Mouse (Mus musculus) kidney, embryonic 14.5 days (tissue): ENCODE data around the gene 9230104L09Rik. TPM values are rescaled to one million over a fixed set of nuclear protein-coding genes. Genes with fewer than 3 reads are reported as not detected.
A peak's percentile ranks its signal among the peaks of the same experiment; 100 is the strongest.

Experiments used
- ATAC-seq: fragments of 200-750 bp; cut with Nextera tagmentation; 2 replicates; pipeline ENCODE4 v1.8.0; 2017; ENCODE audit warnings: moderate number of reproducible peaks, mild to moderate bottlenecking, moderate TSS enrichment, moderate library complexity; ENCODE audit not compliant: low FRiP score, low TSS enrichment
- H3K27ac ChIP-seq: fragments of 300-500 bp; sonication (generic); 2 replicates; pipeline ENCODE4 v1.5.1; 2014; ENCODE audit warnings: low read depth, mild to moderate bottlenecking, low read length, moderate library complexity, mixed read lengths
- H3K27me3 ChIP-seq: fragments of 300-500 bp; sonication (generic); 2 replicates; pipeline ENCODE4 v1.6.1; 2014; ENCODE audit warnings: mild to moderate bottlenecking, low read length; ENCODE audit not compliant: control insufficient read depth, insufficient read depth
- H3K36me3 ChIP-seq: fragments of 300-500 bp; sonication (generic); 2 replicates; pipeline ENCODE4 v1.6.1; 2014; ENCODE audit warnings: low read length, mixed read lengths; ENCODE audit not compliant: control insufficient read depth, insufficient read depth
- H3K4me1 ChIP-seq: fragments of 300-500 bp; sonication (generic); 2 replicates; pipeline ENCODE4 v1.6.1; 2014; ENCODE audit warnings: low read length, mixed read lengths; ENCODE audit not compliant: control insufficient read depth, insufficient read depth
- H3K4me2 ChIP-seq: fragments of 300-500 bp; sonication (generic); replicated peaks from 2 replicates; pipeline ENCODE4 v1.6.1; 2014; ENCODE audit warnings: low read depth, mild to moderate bottlenecking, low read length
- H3K4me3 ChIP-seq: fragments of 300-500 bp; sonication (generic); 2 replicates; pipeline ENCODE4 v1.5.1; 2014; ENCODE audit warnings: mild to moderate bottlenecking, low read length
- H3K9ac ChIP-seq: fragments of 300-500 bp; sonication (generic); 2 replicates; pipeline ENCODE4 v1.6.1; 2014; ENCODE audit warnings: low read depth, mild to moderate bottlenecking, low read length, moderate library complexity
- H3K9me3 ChIP-seq: fragments of 300-500 bp; sonication (generic); 2 replicates; pipeline ENCODE4 v1.6.1; 2016; ENCODE audit warnings: low read length; ENCODE audit not compliant: control insufficient read depth
- WGBS: fragments of 180-500 bp; shearing (Covaris S2); extraction: QIAGEN DNeasy Blood & Tissue Kit; methylation state at CpG from one replicate; pipeline ENCODE4 v1.1.7; 2014; 5-methylcytosine and 5-hydroxymethylcytosine counted together
- polyA plus RNA-seq: library from polyadenylated mRNA; unstranded; fragments of >200 nt; fragmentation: Nextera tagmentation; extraction: Ambion mirVana; gene quantifications from 2 replicates; pipeline ENCODE4 v1.2.1, GENCODE M21; 2014

The 9230104L09Rik gene
- polyA plus RNA-seq, 1 experiment from 2014 or later, result not detected

DNA sequence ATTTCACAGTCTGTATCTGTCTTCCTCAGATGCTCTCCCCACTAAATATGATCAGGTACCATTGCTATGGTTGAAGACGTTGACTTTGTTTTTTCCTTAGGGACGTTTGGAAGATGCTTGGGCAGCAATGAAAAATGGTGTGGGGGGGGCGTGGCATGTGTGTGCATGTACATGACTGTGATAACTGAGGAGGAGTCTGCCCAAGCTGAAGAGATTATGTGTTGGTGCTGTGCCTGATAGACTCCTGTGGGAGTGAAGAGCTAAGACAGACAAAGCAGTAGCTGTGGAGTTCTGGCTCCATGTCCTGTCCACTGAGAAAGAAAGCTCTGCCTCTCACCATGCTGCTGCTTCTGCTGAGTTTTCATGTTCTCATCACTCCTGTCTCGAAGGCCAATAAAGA, 29.9 kb downstream of the 9230104L09Rik start, which contains the start of gene Cst9:
Gene Cst9, plus strand, starts transcription at position 236 of the 400 bp plus-strand sequence.
- H3K9ac ChIP-seq, result no peak within 1 kb of the TSS
- 78% methylated on average over 4 of the region's 4 CpGs for whole genome bisulfite sequencing
- no peak for ATAC-seq
- H3K27ac ChIP-seq, result no peak within 1 kb of the TSS
- H3K27me3 ChIP-seq, result no peaks in the 10 kb centered on the region
- no peak within 1 kb of the TSS for H3K4me3 ChIP-seq
- H3K36me3 ChIP-seq, result no peaks in the 10 kb centered on the region
- no peaks in the 10 kb centered on the region for H3K9me3 ChIP-seq
- H3K4me2 ChIP-seq, result no peak within 1 kb of the TSS
- no peaks in the 10 kb centered on the region for H3K4me1 ChIP-seq

DNA sequence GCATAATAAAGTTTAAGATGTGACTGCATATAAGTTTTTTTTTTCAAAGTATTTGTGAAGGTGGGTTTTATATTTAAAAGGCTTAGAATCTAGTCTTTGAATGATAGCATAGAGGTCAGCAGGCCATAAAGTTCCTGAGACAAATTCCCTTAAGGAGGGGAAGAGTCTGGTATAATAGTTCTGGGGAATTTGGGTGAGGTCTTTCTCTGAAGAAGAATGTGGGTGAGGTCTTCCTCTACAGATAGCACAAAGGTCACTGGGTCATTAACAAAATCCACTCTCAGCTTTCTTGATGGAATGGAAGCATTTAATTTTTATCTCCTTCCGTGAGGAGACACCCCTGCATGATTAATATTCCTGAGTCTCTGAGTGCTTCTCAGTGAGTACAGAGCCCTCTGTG, 38.9 kb downstream of the 9230104L09Rik start:
- no peaks in the 10 kb centered on the region for H3K36me3 ChIP-seq
- H3K27ac ChIP-seq, result no peak overlapping the region
- no peaks in the 10 kb centered on the region for H3K9me3 ChIP-seq
- no peak for ATAC-seq
- H3K4me2 ChIP-seq, result no peak overlapping the region
- no peak overlapping the region for H3K9ac ChIP-seq
- H3K27me3 ChIP-seq, result no peaks in the 10 kb centered on the region
- no peaks in the 10 kb centered on the region for H3K4me1 ChIP-seq
- H3K4me3 ChIP-seq, result no peak overlapping the region
- 67% methylated on average over 1 of the region's 1 CpGs for WGBS

GRCm38 (mm10) chr2:148819909-148820308, 44.9 kb downstream of the 9230104L09Rik start, which contains the start of gene Cst13:
Gene Cst13 (plus strand): TSS chr2:148820081.
- no peak for ATAC-seq
- no peaks in the 10 kb centered on the region for H3K36me3 ChIP-seq
- H3K9me3 ChIP-seq, result no peaks in the 10 kb centered on the region
- no peaks in the 10 kb centered on the region for H3K4me1 ChIP-seq
- no peak within 1 kb of the TSS for H3K9ac ChIP-seq
- no peak within 1 kb of the TSS for H3K4me2 ChIP-seq
- H3K4me3 ChIP-seq, result no peak within 1 kb of the TSS
- H3K27ac ChIP-seq, result no peak within 1 kb of the TSS
- H3K27me3 ChIP-seq, result no peaks in the 10 kb centered on the region

DNA sequence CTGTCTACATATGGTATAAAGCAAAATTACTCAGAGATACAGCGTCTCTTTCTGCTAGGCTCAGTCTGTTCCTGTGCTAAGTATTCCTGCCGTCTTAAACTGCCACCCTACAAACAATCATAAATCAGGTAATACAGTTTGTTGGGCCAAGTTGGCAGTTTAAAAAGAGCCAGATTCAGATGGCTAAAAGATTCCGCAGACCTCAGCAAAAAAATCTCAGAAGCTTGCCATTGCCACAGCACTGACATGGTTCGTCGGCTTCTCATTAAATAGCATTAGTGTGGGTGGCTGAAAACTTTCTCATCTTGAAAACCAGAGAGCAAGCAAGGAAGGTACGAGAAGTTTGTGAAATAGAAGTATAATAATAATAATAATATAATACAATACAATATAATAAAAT, 58.1 kb downstream of the 9230104L09Rik start:
- H3K9ac ChIP-seq, result no peak overlapping the region
- no peak overlapping the region for H3K4me3 ChIP-seq
- H3K27me3 ChIP-seq, result no peaks in the 10 kb centered on the region
- 40% methylated on average over 6 of the region's 6 CpGs for WGBS
- H3K4me1 ChIP-seq, result no peaks in the 10 kb centered on the region
- H3K4me2 ChIP-seq, result no peak overlapping the region
- no peaks in the 10 kb centered on the region for H3K9me3 ChIP-seq
- no peak overlapping the region for H3K27ac ChIP-seq
- H3K36me3 ChIP-seq, result no peaks in the 10 kb centered on the region
- peak; percentile 55; the same call in 1 of the 2 replicates for ATAC-seq

DNA sequence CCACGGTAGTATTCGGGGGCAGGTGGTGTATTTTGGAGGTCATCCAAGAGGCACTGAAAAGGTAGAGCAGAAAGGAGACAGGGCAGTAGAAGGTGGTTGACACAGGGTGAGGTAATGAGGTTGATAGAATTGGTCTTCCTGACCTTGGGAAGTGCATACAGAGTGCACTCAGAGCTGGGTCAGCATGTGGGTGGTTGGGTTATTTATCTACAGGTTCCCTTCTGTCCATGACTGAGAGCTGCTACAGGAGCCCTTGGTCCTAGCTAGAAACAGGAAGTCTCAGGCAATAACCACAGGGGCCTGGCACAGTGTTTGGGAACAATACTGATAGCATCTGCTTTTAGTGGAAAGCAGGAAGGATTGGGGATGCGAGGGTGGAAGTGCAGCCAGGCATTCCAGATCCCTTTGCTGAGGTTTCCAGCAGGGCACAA, 63.3 kb downstream of the 9230104L09Rik start:
- WGBS, result 35% methylated on average over 3 of the region's 3 CpGs
- no peak for ATAC-seq

GRCm38 (mm10) chr2:148798485-148798884, 66.4 kb downstream of the 9230104L09Rik start, which contains the start of gene Cst8:
Gene Cst8 (plus strand): TSS chr2:148798785.
- H3K27me3 ChIP-seq, result no peaks in the 10 kb centered on the region
- H3K9ac ChIP-seq, result no peak within 1 kb of the TSS
- no peaks in the 10 kb centered on the region for H3K9me3 ChIP-seq
- 95% methylated on average over 1 of the region's 1 CpGs for WGBS
- no peak within 1 kb of the TSS for H3K4me2 ChIP-seq
- no peaks in the 10 kb centered on the region for H3K4me1 ChIP-seq
- ATAC-seq, result no peak
- H3K4me3 ChIP-seq, result no peak within 1 kb of the TSS
- no peaks in the 10 kb centered on the region for H3K36me3 ChIP-seq
- H3K27ac ChIP-seq, result no peak within 1 kb of the TSS

More for the DNA sequence above, 63.3 kb downstream of the 9230104L09Rik start:
- Histone ChIP-seq H3K4me2 (no peak overlapping the region), H3K36me3 (no peaks in the 10 kb centered on the region), H3K9me3 (no peaks in the 10 kb centered on the region), H3K4me3 (no peak overlapping the region), H3K4me1 (no peaks in the 10 kb centered on the region), H3K9ac (no peak overlapping the region), H3K27ac (no peak overlapping the region), H3K27me3 (no peaks in the 10 kb centered on the region)

Other genes starting within 250 kb of the 9230104L09Rik start
- 109 and 136 TPM in 2 replicates for gene Nxt1, start 192.4 kb downstream of the 9230104L09Rik start, polyA plus RNA-seq
- 13.8 and 25.9 TPM in 2 replicates for gene Gzf1, start 184.0 kb downstream of the 9230104L09Rik start, polyA plus RNA-seq
- 1.8 and 2.7 TPM in 2 replicates for gene Napb, start 132.6 kb downstream of the 9230104L09Rik start, polyA plus RNA-seq
- gene Cstl1, start 114.7 kb downstream of the 9230104L09Rik start, polyA plus RNA-seq, result not detected in 2 replicates
- gene Cst11, start 93.5 kb downstream of the 9230104L09Rik start, polyA plus RNA-seq, result not detected in 2 replicates
- not detected in 2 replicates for gene 8030411F24Rik, start 83.0 kb downstream of the 9230104L09Rik start, polyA plus RNA-seq
- gene Cst12, start 75.7 kb downstream of the 9230104L09Rik start, polyA plus RNA-seq, result not detected in 2 replicates
- not detected in 2 replicates for gene Cst8, start 66.3 kb downstream of the 9230104L09Rik start, polyA plus RNA-seq
- not detected in 2 replicates for gene Cst13, start 45.0 kb downstream of the 9230104L09Rik start, polyA plus RNA-seq
- gene Cst9, start 29.9 kb downstream of the 9230104L09Rik start, polyA plus RNA-seq, result not detected in 2 replicates
- gene Cst3, start 10.7 kb upstream of the 9230104L09Rik start, polyA plus RNA-seq, result 391 and 459 TPM in 2 replicates
- gene Gm1330, start 138.2 kb upstream of the 9230104L09Rik start, polyA plus RNA-seq, result not detected in 2 replicates
- gene Gm10750, start 152.2 kb upstream of the 9230104L09Rik start, polyA plus RNA-seq, result not detected in 2 replicates